Mouse (Mus musculus): ENCODE data around the gene Znhit2.

The Znhit2 gene

GRCm38 (mm10) chr19:6046294-6047153 is 14.5 kb upstream of the Znhit2 start, which contains the start of gene Syvn1:
Gene Syvn1, plus strand, starts transcription at chr19:6046576.
- DNase-seq (ENCODE audit: low spot score in 2 of 2) = peak; percentile 84 to 88

- DNase-seq (ENCODE audit: low spot score in 2 of 2) = peak in 1 of 2 experiments; percentile 33
These were observed 13.7 kb upstream of the Znhit2 start for GRCm38 (mm10) chr19:6047154-6047898.

GRCm38 (mm10) chr19:6047899-6048166 is 13.2 kb upstream of the Znhit2 start:
- no peak for DNase-seq (ENCODE audit: low spot score in 2 of 2)

- DNase-seq (ENCODE audit: low spot score in 2 of 2) = no peak
These were observed 12.1 kb upstream of the Znhit2 start for GRCm38 (mm10) chr19:6048681-6049410.

GRCm38 (mm10) chr19:6052516-6052915 is 8.5 kb upstream of the Znhit2 start:
- DNase-seq (ENCODE audit: low spot score in 2 of 2) = no peak

- no peak for DNase-seq (ENCODE audit: low spot score in 2 of 2)
These were observed 6.7 kb upstream of the Znhit2 start for GRCm38 (mm10) chr19:6054296-6054695.

GRCm38 (mm10) chr19:6056696-6057095 is 4.3 kb upstream of the Znhit2 start:
- no peak for DNase-seq (ENCODE audit: low spot score in 2 of 2)

GRCm38 (mm10) chr19:6057313-6058096 is 3.5 kb upstream of the Znhit2 start, which contains the start of the genes Mrpl49 and Fau:
Gene Mrpl49, minus strand, starts transcription at chr19:6057785.
Gene Fau, plus strand, starts transcription at chr19:6057844.
- peak; percentile 98 to 99 for DNase-seq (ENCODE audit: low spot score in 2 of 2)

GRCm38 (mm10) chr19:6058513-6058912 is 2.5 kb upstream of the Znhit2 start:
- DNase-seq (ENCODE audit: low spot score in 2 of 2) = no peak

- DNase-seq (ENCODE audit: low spot score in 2 of 2) = no peak
These were observed 2.0 kb upstream of the Znhit2 start for GRCm38 (mm10) chr19:6058966-6059365.

- DNase-seq (ENCODE audit: low spot score in 2 of 2) = peak; percentile 63 to 67
These were observed 780 bp downstream of the Znhit2 start for GRCm38 (mm10) chr19:6061641-6062302.

GRCm38 (mm10) chr19:6062418-6062817 is 1.4 kb downstream of the Znhit2 start:
- no peak for DNase-seq (ENCODE audit: low spot score in 2 of 2)

- no peak for DNase-seq (ENCODE audit: low spot score in 2 of 2)
These were observed 2.1 kb downstream of the Znhit2 start for GRCm38 (mm10) chr19:6063081-6063480.

GRCm38 (mm10) chr19:6066571-6066970 is 5.6 kb downstream of the Znhit2 start:
- no peak for DNase-seq (ENCODE audit: low spot score in 2 of 2)

GRCm38 (mm10) chr19:6067011-6067723 is 6.2 kb downstream of the Znhit2 start:
- DNase-seq (ENCODE audit: low spot score in 2 of 2) = peak; percentile 76 to 89

- DNase-seq (ENCODE audit: low spot score in 2 of 2) = peak; percentile 81 to 83
These were observed 6.9 kb downstream of the Znhit2 start, which contains the start of gene Tm7sf2 for GRCm38 (mm10) chr19:6067724-6068415. Gene Tm7sf2, minus strand, starts transcription at chr19:6068373.

- peak in 1 of 2 experiments; percentile 47 for DNase-seq (ENCODE audit: low spot score in 2 of 2)
These were observed 8.0 kb downstream of the Znhit2 start for GRCm38 (mm10) chr19:6068951-6069350.

GRCm38 (mm10) chr19:6069851-6070250 is 8.9 kb downstream of the Znhit2 start:
- no peak for DNase-seq (ENCODE audit: low spot score in 2 of 2)

- no peak for DNase-seq (ENCODE audit: low spot score in 2 of 2)
These were observed 9.7 kb downstream of the Znhit2 start for GRCm38 (mm10) chr19:6070571-6071250.
